Mouse (Mus musculus) intestine, postnatal 0 days (tissue): Measurements from ENCODE around the gene Ptprk. TPM values are rescaled to one million over a fixed set of nuclear protein-coding genes. Genes with fewer than 3 reads are reported as not detected.
A peak's percentile ranks its signal among the peaks of the same experiment; 100 is the strongest.

ENCODE experiments used
- ATAC-seq: fragments of 200-750 bp; cut with Nextera tagmentation; 2 replicates; pipeline ENCODE4 v1.8.0; 2017; ENCODE audit warnings: mild to moderate bottlenecking, moderate TSS enrichment, moderate library complexity
- H3K27ac ChIP-seq: fragments of 300-500 bp; sonication (generic); 2 replicates; pipeline ENCODE4 v1.5.1; 2014; ENCODE audit warnings: mild to moderate bottlenecking, low read depth, low read length, moderate library complexity
- H3K27me3 ChIP-seq: fragments of 300-500 bp; sonication (generic); replicated peaks from 2 replicates; pipeline ENCODE4 v1.6.1; 2014; ENCODE audit warnings: low read length, mixed read lengths; ENCODE audit not compliant: control insufficient read depth, insufficient read depth
- H3K36me3 ChIP-seq: fragments of 300-500 bp; sonication (generic); 2 replicates; pipeline ENCODE4 v1.6.1; 2014; ENCODE audit warnings: mild to moderate bottlenecking, moderate library complexity; ENCODE audit not compliant: control insufficient read depth, insufficient read depth
- H3K4me1 ChIP-seq: fragments of 300-500 bp; sonication (generic); replicated peaks from 2 replicates; pipeline ENCODE4 v1.6.1; 2014; ENCODE audit warnings: antibody characterized with exemption, low read length, mixed read lengths; ENCODE audit not compliant: control insufficient read depth, insufficient read depth
- H3K4me2 ChIP-seq: fragments of 300-500 bp; sonication (generic); replicated peaks from 2 replicates; pipeline ENCODE4 v1.6.1; 2014; ENCODE audit warnings: low read depth, mild to moderate bottlenecking, moderate library complexity
- H3K4me3 ChIP-seq: fragments of 300-500 bp; sonication (generic); 2 replicates; pipeline ENCODE4 v1.5.1; 2014; ENCODE audit warnings: low read depth, low read length
- H3K9ac ChIP-seq: fragments of 300-500 bp; sonication (generic); 2 replicates; pipeline ENCODE4 v1.6.1; 2014; ENCODE audit warnings: mild to moderate bottlenecking, low read depth, low read length
- H3K9me3 ChIP-seq: fragments of 300-500 bp; sonication (generic); 2 replicates; pipeline ENCODE4 v1.6.1; 2016; ENCODE audit warnings: mixed run types; ENCODE audit not compliant: control insufficient read depth
- CTCF ChIP-seq: sonication (generic); IDR thresholded peaks from 2 replicates; pipeline ENCODE4 v1.5.1; 2016; ENCODE audit warnings: low read depth, mild to moderate bottlenecking, control low read depth, antibody characterized with exemption, moderate library complexity
- WGBS: fragments of 180-500 bp; shearing (Covaris S2); extraction: QIAGEN DNeasy Blood & Tissue Kit; methylation state at CpG from one replicate; pipeline ENCODE4 v1.1.7; 2014; 5-methylcytosine and 5-hydroxymethylcytosine counted together
- polyA plus RNA-seq: library from polyadenylated mRNA; unstranded; fragments of >200 nt; fragmentation: Nextera tagmentation; extraction: Ambion mirVana; gene quantifications from 2 replicates; pipeline ENCODE4 v1.2.1, GENCODE M21; 2015

Gene Ptprk
- polyA plus RNA-seq, result 29.5 and 30.2 TPM in 2 replicates

DNA sequence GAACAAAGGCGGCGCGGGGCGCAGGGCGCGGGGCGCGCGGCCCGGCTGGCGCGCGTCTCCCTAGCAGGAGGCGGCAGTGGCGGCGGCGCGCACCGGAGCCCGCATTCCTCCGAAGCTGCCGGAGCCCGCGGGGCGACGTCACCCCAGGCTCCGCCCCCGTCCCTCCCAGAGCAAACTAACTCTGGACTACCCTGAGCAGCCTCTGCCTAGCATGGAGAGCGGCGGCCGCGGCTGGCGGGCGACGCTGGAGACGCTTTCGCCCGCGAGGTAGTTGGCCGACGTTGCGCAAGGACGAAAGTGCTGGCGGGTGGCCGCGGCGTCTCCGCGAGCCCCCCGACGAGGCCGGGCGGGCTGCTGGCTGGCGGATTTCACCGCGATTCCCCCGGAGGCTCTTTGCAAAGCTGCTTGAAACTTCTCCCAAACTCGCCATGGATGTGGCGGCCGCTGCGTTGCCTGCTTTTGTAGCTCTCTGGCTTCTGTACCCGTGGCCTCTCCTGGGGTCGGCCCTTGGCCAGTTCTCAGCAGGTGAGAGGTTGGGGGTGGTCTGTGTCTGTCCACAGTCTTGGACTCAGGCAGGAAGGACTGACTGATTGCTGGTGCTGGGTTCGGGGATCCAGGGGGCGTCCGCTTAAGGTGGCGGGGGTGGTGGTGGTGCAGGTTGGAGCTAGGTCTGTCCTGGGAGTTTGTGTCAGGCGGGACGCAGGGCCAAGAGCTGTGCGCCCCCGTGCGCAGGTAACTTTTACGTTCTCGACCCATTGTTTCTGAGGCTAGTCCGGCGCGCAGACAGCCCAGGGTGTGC, at the start of gene Ptprk:
TSS of gene Ptprk (plus strand) at position 168 of the 799 bp plus-strand sequence.
- peak; percentile 96 for ATAC-seq
- H3K9me3 ChIP-seq, result no peaks in the 10 kb centered on the region
- WGBS, result under 1% methylated on average over 77 of the region's 77 CpGs

DNA sequence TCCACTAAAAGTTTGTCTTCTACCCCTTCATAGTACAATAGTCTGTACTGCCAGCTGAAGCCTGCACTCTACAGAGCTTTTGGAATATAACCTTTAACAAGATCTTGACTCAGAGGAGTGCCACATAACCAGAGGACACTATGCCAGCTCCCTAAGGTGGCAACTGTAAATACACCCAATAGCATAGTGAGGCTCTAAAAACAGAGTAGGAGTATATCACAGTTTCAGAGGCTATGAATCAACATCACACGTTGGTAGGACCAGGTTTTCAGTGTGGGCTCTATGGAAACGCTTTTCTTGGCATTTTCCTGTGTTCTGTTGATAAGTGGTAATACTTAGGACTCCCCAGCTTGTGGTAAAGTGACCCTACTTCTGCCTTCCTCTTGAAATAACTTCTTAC, 46.8 kb upstream of the Ptprk start:
- no peaks in the 10 kb centered on the region for H3K4me1 ChIP-seq
- 76% methylated on average over 2 of the region's 2 CpGs for WGBS
- H3K27ac ChIP-seq, result no peak overlapping the region
- H3K4me3 ChIP-seq, result no peak overlapping the region
- no peak overlapping the region for H3K9ac ChIP-seq
- H3K9me3 ChIP-seq, result no peaks in the 10 kb centered on the region
- no peaks in the 10 kb centered on the region for H3K36me3 ChIP-seq
- no peak for TF ChIP-seq CTCF
- H3K4me2 ChIP-seq, result no peak overlapping the region
- no peaks in the 10 kb centered on the region for H3K27me3 ChIP-seq
- ATAC-seq, result no peak

More for the DNA sequence above, at the start of gene Ptprk:
- peak; percentile 26; the same call in 1 of the 2 replicates for TF ChIP-seq CTCF
- Histone ChIP-seq H3K27ac (peak within 1 kb of the TSS; percentile 95), H3K4me3 (peak within 1 kb of the TSS; percentile 87), H3K4me1 (0 out of 2 replicates have a peak, but pooled peaks cover 4% of the 10 kb centered on the region), H3K9ac (peak within 1 kb of the TSS; percentile 92), H3K36me3 (no peaks in the 10 kb centered on the region), H3K27me3 (no peaks in the 10 kb centered on the region), H3K4me2 (peak within 1 kb of the TSS; percentile 75)

DNA sequence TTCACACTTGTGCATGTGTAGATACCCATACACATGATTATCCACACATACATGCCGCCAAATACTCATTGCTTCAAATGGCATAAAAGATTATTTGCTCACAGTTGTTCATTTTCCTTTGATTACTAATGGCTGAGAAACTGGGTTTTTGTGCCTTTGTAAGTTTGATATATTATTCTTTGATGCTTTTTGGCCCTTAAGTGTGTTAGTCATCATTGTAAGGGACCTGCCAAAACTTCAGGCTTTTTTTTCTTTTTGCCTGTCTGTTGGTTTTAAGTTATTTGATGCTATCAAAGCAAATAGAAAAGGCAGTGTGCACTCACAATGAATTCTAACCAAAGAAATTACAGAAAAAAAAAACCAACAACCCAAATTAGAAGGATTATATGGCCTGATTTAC, 38.2 kb upstream of the Ptprk start:
- no peak for ATAC-seq
- Histone ChIP-seq H3K27ac (no peak overlapping the region), H3K4me3 (no peak overlapping the region)

DNA sequence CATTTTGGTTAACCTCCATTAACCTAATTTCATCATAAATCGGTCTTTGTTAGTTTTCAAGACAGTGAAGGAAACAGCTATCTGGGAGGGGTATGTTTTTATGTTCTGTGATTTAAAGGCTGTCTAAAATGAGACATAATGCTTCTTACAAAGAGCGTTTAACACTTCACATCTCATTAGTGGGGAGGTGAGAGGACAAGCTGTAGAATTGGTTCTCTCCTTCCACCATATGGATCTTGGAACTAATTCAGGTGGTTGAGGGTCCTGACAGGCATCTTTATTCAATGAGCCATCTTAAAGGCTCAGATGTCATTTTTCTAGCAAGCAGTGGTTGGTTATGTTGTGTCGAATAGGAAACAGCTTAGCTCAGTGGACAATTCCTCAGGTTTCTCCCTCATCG, 19.9 kb upstream of the Ptprk start:
- Histone ChIP-seq H3K27me3 (no peaks in the 10 kb centered on the region), H3K27ac (no peak overlapping the region), H3K36me3 (no peaks in the 10 kb centered on the region), H3K4me3 (no peak overlapping the region), H3K9me3 (no peaks in the 10 kb centered on the region), H3K4me1 (no peaks in the 10 kb centered on the region), H3K9ac (no peak overlapping the region), H3K4me2 (no peak overlapping the region)
- ATAC-seq, result no peak
- 77% methylated on average over 4 of the region's 4 CpGs for WGBS
- TF ChIP-seq CTCF, result no peak

More for the DNA sequence above, 38.2 kb upstream of the Ptprk start:
- no peak overlapping the region for H3K4me2 ChIP-seq
- H3K4me1 ChIP-seq, result no peaks in the 10 kb centered on the region
- no peaks in the 10 kb centered on the region for H3K27me3 ChIP-seq
- H3K9me3 ChIP-seq, result no peaks in the 10 kb centered on the region
- no peak overlapping the region for H3K9ac ChIP-seq
- no peaks in the 10 kb centered on the region for H3K36me3 ChIP-seq
- no peak for TF ChIP-seq CTCF
- 90% methylated on average over 1 of the region's 1 CpGs for WGBS

DNA sequence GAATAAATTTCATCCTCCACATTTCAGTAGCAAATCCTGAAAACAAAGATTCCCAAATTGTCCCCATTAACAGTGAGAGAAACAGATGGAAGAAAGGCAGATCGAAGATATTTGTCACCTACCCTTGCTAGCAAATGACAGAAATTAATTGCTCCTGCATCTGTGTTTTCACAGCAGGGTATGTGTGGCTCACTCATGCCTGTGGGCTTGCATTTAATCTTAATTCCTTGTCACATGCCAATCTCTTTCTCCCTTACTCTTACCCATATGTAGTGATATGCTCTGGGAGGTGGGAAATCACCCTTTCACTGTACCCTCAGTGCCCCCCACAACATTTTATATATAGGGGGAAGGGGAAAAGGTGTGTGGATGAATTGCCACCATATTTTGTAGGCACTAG, 15.4 kb upstream of the Ptprk start:
- Histone ChIP-seq H3K9ac (no peak overlapping the region), H3K4me2 (no peak overlapping the region), H3K4me3 (no peak overlapping the region), H3K9me3 (no peaks in the 10 kb centered on the region), H3K27me3 (no peaks in the 10 kb centered on the region), H3K4me1 (no peaks in the 10 kb centered on the region), H3K27ac (no peak overlapping the region), H3K36me3 (no peaks in the 10 kb centered on the region)
- no peak for ATAC-seq
- no peak for TF ChIP-seq CTCF
- 83% methylated on average over 1 of the region's 1 CpGs for WGBS

DNA sequence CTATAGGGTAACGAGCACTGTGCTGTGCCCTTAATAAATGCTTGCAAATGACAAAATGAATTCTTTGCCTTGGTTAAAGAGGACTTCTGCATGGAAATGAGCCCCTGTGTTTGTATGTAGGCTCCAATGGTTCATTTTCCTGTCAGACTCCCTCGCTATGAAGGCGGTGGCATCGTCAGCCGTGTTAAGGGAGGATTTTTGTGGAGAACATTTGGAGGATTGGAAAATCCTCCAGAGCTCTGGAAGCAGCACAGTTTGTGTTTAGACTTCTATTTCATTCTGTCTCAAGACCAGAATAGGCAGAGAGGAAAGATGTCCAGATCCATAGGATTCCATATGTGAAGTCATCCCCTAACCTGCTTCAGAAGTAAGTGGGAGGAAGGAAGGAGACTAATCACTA, 6.6 kb upstream of the Ptprk start:
- Histone ChIP-seq H3K4me2 (no peak overlapping the region), H3K4me1 (no peaks in the 10 kb centered on the region), H3K9ac (no peak overlapping the region), H3K36me3 (no peaks in the 10 kb centered on the region), H3K4me3 (no peak overlapping the region), H3K9me3 (no peaks in the 10 kb centered on the region), H3K27me3 (no peaks in the 10 kb centered on the region), H3K27ac (no peak overlapping the region)
- ATAC-seq, result no peak
- TF ChIP-seq CTCF, result no peak
- 94% methylated on average over 5 of the region's 5 CpGs for WGBS
